Mouse (Mus musculus) erythroblast, embryonic 14.5 days (primary cell): Measurements from ENCODE around the gene Prkn.

Source experiments
- GATA1 ChIP-seq: IDR thresholded peaks from 2 replicates; pipeline ENCODE4 v1.6.1; 2012; ENCODE audit warnings: low read length, inconsistent platforms, mixed read lengths
- TAL1 ChIP-seq: IDR thresholded peaks from 3 replicates; pipeline ENCODE4 v1.6.1; 2012; ENCODE audit warnings: low read length, inconsistent platforms, mixed read lengths

GRCm38 (mm10) chr17:11705005-11705404 lies 864.8 kb downstream of the Prkn start:
- TF ChIP-seq TAL1 (no peak), GATA1 (no peak)
